Mouse (Mus musculus): ENCODE results near the gene Vac14.

GRCm38 (mm10) chr8:110713073-110713472, 94.7 kb downstream of the Vac14 start:
- TF ChIP-seq CTCF (IDR thresholded peaks at IDR 0.05; ENCODE audit: low read depth, low read length) (no peak), POLR2A (IDR thresholded peaks at IDR 0.05; ENCODE audit: insufficient read depth, low read length) (no peak), EP300 (IDR thresholded peaks at IDR 0.05; ENCODE audit: insufficient read depth, low read depth, low read length) (no peak)

Measured in ES-Bruce4 (cell line).